Mouse (Mus musculus): Measurements from ENCODE around the gene Slc35b2. TPM values are rescaled to one million over a fixed set of nuclear protein-coding genes. Genes with fewer than 3 reads are reported as not detected.
A peak's percentile ranks its signal among the peaks of the same experiment; 100 is the strongest.

Gene Slc35b2
- total RNA-seq, 4 experiments from 2014 or later, result 26.6 to 35.6 (median 30.3) TPM

- no peak for DNase-seq (ENCODE audit: low spot score in 2 of 2)
Observed at GRCm38 (mm10) chr17:45544873-45545277, 18.8 kb upstream of the Slc35b2 start.

GRCm38 (mm10) chr17:45545278-45545961 is 18.3 kb upstream of the Slc35b2 start:
- DNase-seq (ENCODE audit: low spot score in 2 of 2), result no peak

- DNase-seq (ENCODE audit: low spot score in 2 of 2), result no peak
Observed at GRCm38 (mm10) chr17:45546941-45547340, 16.7 kb upstream of the Slc35b2 start.

GRCm38 (mm10) chr17:45547461-45548190 is 16.0 kb upstream of the Slc35b2 start:
- no peak for DNase-seq (ENCODE audit: low spot score in 2 of 2)

- peak in 1 of 2 experiments; percentile 60 for DNase-seq (ENCODE audit: low spot score in 2 of 2)
Observed at GRCm38 (mm10) chr17:45548541-45549512, 14.8 kb upstream of the Slc35b2 start.

DNA sequence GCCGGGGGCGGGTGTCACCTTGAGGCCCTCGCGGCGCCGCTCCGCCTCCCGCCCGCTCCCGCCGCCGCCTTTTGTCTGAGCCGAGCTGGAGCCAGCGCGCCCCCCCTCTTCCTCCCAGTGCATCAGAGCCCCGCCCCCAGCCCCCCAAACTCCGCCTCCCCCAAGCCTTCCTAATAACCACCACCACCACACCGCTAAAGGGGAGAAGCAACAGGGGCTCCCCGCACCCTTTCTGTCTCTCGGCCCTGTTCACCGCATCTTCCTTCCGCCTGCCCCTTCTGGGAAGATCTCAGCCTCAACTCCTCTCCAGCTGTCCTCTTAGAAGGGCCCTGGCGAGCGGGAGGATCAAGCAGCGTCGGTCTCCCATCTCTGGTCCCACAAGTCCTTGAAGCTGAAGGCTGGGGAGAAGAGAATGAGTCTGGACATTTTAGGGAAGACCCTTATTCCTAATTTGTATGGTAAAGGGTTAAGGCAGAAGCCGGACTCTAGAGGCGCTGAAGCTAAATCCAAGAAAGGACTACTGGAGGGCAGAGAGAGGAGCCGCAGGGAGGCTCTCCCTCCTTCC is 14.0 kb upstream of the Slc35b2 start, which contains the start of gene Tmem151b:
Gene Tmem151b, minus strand, starts transcription at position 61 of the 565 bp plus-strand sequence.
- peak in 1 of 2 experiments; percentile 47 for DNase-seq (ENCODE audit: low spot score in 2 of 2)

DNA sequence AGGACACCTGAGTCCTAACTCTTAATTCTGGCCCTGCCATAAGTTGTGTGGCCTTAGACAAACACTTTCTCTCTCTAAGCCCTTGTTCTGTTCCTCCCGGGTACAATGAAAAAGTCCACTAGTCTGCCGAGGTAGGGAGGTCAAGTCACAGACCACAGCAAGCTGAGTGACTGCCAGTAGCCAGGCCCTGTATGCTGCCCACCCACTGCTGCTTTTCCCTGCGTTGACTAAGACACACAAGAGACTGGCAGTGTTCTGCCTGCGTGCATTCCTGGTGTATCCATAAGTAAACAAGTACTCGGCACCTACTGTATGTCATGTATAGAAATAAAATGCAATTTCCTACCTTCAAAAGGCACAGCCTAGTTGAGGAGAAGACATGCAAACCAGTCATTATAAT is 13.4 kb upstream of the Slc35b2 start:
- DNase-seq (ENCODE audit: low spot score in 2 of 2), result no peak

GRCm38 (mm10) chr17:45551249-45551796 is 12.4 kb upstream of the Slc35b2 start:
- no peak for DNase-seq (ENCODE audit: low spot score in 2 of 2)

DNA sequence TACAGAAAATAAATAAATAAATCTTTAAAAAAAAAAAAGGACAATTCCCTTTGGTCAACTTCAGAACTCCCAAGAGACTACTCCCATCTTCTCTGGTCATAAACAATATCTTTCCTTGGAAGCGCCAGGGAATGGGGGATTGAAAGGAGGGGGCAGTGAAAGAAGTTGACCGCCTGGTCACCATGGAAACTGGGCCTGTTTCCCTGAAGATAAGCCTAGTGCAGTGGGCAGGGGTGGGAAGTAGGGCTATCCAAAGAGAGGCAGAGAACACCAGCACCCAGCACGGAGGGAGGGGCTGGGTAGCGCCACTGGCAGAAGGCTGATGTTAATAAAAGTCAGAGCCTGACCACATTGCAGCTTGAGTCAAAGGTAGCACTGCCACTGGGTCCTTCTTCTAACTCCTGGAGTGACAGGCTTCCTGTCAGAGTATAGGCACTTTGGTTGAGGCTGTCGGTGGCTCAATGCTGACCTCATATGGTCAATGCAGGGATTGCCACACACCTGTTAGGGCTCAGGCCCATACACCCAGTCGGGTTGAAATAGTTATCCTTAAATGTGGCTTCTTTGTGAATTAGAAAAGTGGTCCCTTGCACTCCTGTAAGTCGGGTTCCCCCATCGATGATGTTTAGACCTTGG is 11.7 kb upstream of the Slc35b2 start:
- DNase-seq (ENCODE audit: low spot score in 2 of 2), result peak in 1 of 2 experiments; percentile 86

DNA sequence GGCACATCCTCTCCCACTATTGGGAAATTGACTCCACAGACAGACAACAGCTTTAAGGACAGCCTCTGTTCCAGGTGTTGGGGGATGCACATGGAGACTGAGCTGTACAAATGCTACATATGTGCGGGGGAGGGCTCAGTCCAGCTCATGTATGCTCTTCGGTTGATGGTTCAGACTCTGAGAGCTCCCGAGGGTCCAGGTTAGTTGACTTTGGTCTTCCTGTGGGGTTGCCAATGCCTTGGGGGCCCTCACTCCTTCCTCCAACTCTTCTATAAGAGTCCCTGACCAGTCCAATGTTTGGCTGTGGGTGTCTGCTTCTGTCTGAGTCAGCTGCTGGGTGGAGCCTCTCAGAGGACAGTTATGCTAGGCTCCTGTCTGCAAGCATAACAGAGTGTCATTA is 10.6 kb upstream of the Slc35b2 start:
- no peak for DNase-seq (ENCODE audit: low spot score in 2 of 2)

DNA sequence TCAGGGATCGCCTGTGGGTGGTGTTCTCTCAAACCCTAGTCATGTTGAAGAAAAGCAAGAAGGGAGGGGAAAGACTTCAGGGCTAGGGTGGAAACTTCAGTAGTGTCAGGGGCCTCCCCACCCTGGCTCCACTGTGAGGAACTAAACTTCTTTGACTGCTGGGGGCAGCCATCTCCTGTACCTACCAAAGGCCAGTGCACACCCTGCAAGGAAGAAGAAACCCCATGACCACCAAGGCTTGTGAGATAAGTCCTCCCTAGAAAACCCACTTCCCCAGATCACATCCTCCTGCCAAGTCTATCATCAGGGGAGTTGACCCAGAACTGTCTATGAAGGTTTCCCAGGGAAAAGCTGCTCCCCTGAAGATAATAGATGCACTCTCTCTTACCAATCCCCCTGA is 9.3 kb upstream of the Slc35b2 start:
- no peak for DNase-seq (ENCODE audit: low spot score in 2 of 2)

- DNase-seq (ENCODE audit: low spot score in 2 of 2), result peak; percentile 78 to 82
Observed at GRCm38 (mm10) chr17:45555452-45556106, 8.1 kb upstream of the Slc35b2 start, which contains the start of gene Nfkbie. Gene Nfkbie, plus strand, starts transcription at chr17:45555703.

DNA sequence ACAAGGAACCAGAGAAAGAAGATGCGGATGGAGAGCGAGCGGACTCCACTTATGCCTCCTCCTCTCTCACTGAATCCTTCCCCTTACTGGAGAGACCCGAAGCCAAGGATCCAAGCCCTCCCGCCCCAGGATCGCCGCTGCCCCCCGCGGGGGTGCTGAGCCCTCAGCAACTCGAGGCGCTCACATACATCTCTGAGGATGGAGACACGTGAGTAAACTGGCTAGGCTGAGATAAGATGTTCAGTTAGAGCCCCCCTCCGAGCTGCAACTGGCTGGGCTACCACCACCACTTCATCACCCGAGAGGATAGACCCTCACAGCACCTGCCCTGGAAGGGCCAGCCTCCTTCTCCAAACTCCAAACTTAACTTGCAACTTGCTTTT is 7.6 kb upstream of the Slc35b2 start:
- DNase-seq (ENCODE audit: low spot score in 2 of 2), result no peak

DNA sequence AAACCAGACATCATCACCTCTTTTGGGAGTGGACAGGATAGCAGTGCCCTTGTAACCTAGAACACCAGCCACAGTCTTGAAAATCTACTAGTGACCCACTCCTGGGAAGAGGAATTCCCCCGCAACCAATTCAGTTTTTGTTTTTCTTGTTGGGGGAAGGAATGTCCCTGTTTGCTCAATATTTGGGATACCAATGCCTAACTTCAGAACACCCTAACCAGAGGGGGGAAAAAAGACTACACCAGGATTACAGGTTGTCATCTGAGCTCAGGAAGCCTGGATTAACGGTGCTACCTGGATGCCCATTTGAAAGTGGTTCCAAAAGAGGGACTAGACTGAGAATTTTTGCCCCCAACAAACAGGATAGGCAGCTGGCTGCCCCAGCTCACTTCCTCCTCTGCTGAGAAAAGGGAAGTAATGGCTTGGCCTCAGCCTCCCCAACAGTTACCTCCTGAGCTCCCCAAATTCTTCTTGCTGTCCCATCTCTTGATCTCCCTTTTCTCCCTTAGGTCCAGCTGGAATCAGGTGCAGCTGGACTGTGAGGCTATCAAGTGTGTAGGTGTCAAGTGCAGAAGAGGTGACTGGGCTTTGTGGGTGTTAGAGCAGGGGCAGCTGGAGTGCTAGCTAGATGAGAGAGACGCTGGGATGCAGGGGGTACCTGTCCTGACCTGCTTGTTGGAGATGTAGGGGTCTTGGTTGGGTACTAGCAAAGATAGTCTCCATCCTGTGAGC is 7.0 kb upstream of the Slc35b2 start:
- DNase-seq (ENCODE audit: low spot score in 2 of 2), result no peak

DNA sequence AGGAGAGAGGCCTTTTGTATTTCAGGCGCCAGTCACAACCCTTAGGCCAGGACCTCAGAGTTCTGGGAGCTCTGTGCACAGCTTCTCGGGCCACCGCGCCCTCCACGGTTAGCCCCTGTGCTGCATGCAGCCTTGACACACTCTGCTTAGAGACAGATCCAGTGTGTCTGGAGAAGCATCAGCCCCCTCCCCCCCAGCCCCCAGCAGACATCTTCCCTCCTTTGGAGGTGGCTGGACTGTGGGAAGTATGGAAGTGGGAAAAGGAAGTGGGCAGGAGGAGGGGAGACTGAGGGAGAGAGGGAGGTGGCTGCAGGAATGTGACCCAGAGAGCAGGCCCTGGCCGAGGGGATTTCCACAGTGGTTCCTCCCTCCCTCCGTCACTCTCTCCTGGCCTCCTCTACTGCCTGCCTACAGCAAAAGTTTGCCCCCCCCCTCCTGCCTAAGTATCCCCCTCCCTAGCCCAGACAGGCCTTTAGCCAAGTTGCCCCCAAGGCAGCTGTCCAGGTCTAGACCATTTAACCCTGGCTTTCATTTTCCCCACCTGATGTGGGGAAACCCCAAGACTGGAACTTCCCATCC is 6.3 kb upstream of the Slc35b2 start:
- DNase-seq (ENCODE audit: low spot score in 2 of 2), result no peak

GRCm38 (mm10) chr17:45557998-45558862 is 5.4 kb upstream of the Slc35b2 start:
- DNase-seq (ENCODE audit: low spot score in 2 of 2), result no peak

DNA sequence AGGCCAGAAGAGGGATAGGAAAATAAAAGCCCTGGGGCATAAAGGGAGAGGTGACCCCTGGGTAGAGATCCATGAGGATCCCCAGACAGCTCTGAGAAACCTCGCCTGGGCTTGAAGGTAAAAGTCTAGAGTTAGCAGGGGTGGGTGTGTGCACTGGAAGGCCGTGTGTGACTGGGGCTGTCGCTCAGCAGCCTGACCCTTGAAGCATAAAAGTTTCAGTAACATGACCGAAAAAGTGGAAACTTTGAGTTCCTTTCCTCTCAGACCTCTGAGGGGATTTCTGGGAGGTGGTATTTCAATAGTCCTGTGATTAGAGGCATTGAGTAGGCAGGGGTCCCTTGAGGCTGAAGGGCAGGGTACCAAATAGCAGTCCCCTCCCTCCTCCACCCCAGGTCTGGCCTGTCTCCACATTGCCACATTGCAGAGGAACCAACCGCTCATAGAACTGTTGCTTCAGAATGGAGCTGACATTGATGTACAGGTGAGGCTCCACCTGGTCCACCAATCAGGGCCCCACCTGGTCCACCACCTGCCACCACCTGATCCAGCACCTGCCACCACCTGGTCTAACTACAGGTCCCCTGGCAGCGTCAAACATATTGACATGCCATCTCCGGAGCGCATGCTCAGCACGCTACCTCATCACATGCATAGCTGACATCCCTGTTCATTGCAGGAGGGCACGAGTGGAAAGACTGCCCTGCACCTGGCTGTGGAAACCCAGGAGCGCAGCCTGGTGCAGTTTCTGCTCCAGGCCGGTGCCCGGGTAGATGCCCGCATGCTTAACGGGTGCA is 3.7 kb upstream of the Slc35b2 start:
- DNase-seq (ENCODE audit: low spot score in 2 of 2), result no peak
